Mouse (Mus musculus): ENCODE measurements around the gene Gmpr2.

Gene Gmpr2

GRCm38 (mm10) chr14:55681160-55682117 lies 9.7 kb downstream of the Gmpr2 start, which contains the start of gene Tinf2:
Gene Tinf2, minus strand, starts transcription at chr14:55681820.
- DNase-seq = peak; percentile 95

- DNase-seq = no peak
Observed at GRCm38 (mm10) chr14:55682118-55682493, 10.4 kb downstream of the Gmpr2 start.

GRCm38 (mm10) chr14:55689433-55689832 lies 17.7 kb downstream of the Gmpr2 start:
- DNase-seq = no peak

DNA sequence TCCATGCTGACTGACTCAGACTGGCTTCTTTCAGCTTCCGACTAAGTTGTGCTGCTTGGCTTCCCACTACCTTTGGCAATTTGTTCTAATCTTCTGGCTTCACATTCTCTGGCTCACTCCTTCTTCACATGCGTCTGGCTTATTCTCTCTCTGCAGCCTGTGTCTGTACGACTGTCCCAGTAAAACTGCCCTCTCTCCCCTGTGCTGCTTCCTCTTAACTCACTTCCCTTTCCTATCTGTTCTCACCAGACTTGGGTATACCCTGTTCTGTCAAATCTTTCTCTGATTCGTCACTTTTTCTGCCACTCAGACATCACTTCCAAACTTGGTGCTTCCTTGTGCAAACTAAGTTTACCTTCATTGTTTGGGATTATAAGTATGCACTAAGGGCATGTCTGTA lies 25.5 kb downstream of the Gmpr2 start:
- DNase-seq = no peak

DNA sequence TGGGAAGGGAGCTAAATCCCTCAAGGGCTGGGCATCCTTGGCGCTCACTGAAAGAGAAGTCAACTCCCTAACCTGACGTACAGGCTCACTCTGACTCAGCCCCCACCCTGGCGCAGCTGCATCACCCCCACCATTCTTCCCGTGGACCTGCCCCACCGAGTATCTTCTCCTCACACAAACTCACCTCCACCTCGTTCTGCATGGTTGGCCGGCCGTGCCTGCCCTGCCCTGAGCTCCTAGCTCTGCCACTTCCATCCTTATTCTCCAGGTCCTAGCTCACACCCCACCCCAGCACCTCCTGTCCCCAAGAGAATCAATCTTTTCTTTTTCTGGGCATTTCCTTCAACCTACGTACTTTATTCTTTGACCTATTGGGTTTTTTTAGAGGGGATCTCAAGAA lies 29.4 kb downstream of the Gmpr2 start:
- DNase-seq = no peak

- DNase-seq = no peak
Observed at GRCm38 (mm10) chr14:55702761-55703160, 31.0 kb downstream of the Gmpr2 start.

GRCm38 (mm10) chr14:55706051-55706600 lies 34.4 kb downstream of the Gmpr2 start:
- DNase-seq = no peak

DNA sequence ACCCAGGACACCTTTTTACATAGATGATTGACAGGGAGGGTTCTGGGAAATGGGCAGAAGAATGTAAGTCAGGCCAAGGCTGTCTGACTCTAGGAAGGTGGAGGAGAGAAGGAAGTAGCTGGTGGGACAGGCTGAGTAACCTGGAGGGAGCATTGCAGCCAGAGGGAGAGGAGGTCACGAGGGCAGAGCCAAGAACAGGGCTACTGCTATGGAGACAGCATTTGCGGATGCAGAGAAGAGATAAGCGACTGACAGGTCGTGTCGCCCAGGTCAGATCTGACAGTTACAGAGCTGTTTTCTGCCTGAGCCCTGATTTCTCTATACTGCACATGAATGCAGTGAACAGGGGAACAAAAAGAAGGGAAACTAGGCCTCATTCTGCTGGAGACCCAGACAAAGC lies 35.7 kb downstream of the Gmpr2 start:
- no peak for DNase-seq

DNA sequence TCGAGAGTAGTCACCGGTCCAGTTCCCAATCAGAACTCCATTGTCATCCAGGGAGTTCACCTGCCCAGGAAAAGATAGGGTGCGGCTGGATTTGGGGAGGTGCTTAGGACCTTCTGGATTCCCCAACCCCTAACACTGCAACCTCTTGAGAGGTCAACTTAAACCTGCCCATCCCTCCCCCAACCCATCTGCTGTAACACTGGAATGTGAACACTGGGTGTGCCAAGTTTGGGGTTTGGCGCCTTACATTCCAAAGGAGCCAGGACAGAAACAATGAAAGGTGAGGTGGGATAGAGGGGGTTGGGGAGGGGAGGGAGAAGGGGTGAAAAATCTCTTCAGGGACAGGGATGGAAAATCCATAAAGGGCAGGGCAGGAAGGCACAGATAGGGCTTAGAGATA lies 37.8 kb downstream of the Gmpr2 start:
- DNase-seq = no peak

- DNase-seq = no peak
Observed at GRCm38 (mm10) chr14:55711786-55712185, 40.0 kb downstream of the Gmpr2 start.

- DNase-seq = no peak
Observed at GRCm38 (mm10) chr14:55713007-55713728, 41.4 kb downstream of the Gmpr2 start.

- no peak for DNase-seq
Observed at GRCm38 (mm10) chr14:55713729-55714122, 42.0 kb downstream of the Gmpr2 start, which contains the start of gene Tgm1. Gene Tgm1, minus strand, starts transcription at chr14:55713926.

- DNase-seq = no peak
Observed at GRCm38 (mm10) chr14:55714893-55715292, 43.2 kb downstream of the Gmpr2 start.

DNA sequence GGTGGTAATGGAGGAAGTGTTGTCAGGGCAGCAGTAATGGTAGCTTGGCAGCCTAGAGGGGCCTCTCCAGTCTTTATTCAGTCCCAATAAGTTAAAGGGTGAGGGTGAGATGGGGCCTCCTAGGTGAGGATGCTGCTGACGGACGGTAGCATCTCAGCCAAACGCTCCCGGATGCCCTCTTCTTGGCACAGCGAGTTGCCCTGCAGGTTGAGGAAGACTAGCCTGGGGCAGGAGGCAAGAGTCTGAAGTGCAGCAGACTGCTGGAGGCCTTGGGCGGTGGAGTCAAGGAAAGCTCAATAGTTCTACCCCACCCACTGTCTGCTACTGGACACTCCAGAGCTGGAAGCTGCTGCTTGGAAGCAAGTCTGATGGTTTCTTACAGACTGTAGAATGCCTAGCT lies 44.5 kb downstream of the Gmpr2 start:
- DNase-seq = no peak

DNA sequence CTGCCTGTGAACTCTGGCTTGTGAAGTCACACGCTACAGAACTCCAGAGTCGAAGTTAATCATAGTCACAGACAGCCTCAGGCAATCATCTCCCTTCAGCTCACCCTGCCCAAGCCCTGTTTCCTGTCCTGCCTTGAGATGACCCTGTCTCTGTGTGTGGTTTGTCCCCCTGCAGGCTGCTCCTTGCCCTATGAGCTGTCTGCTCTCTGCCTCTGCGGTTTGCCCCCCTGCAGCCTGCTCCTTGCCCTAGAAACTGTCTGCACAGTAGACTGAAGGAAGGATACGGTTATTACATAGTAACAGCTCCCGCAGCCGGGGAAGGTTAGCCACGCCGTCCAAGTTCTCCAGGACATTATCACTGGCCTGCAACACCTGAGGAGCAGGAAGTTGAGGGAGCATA lies 45.1 kb downstream of the Gmpr2 start:
- DNase-seq = no peak

GRCm38 (mm10) chr14:55719737-55720136 lies 48.0 kb downstream of the Gmpr2 start:
- DNase-seq = no peak

GRCm38 (mm10) chr14:55720666-55721065 lies 48.9 kb downstream of the Gmpr2 start:
- DNase-seq = no peak

GRCm38 (mm10) chr14:55721076-55721475 lies 49.3 kb downstream of the Gmpr2 start:
- DNase-seq = no peak

- DNase-seq = peak; percentile 99
Observed at GRCm38 (mm10) chr14:55721700-55722437, 50.1 kb downstream of the Gmpr2 start, which contains the start of gene Rabggta. Gene Rabggta, minus strand, starts transcription at chr14:55722263.

DNA sequence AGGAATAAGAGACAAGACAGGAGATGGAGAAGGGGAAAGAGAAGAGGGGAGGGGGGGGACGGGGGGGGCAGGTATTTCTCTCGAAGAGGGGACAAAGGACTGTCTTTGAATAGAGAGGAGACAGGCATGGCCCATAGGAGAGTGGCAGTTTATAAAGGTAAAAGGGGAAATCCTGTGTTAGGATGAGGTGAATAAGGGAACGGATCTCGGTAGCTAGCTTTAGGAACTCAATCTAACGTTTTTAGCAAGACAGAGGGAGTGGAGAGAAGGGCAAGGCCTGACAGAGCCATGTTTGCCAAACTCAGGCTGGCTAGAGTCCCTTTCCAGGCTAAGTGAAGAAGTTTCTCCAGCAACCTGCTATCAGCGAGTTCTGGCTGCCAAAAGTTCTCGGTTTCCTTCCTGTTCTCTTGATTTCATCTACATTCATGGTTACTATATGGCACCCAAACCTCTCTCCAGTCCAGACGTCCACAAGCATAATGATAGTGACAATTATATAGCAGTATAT lies 50.8 kb downstream of the Gmpr2 start:
- DNase-seq = no peak

DNA sequence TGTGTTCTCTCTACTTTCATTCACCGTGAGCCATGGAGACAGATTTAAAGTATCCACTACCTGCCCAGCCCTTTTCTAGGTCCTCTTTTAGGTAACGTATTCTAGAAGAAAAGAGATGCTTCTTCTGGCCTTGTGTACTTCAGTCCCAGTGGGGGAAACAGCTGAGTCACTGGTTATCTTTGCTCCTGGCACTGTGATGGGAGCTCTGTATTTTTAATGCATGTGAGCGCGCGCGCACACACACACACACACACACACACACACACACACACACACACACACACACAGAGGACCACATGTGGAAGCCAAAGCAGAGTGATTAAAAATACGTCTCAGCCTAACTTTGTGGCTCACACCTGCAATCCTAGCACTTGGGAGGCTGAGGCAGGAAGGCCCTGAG lies 51.7 kb downstream of the Gmpr2 start:
- DNase-seq = no peak

DNA sequence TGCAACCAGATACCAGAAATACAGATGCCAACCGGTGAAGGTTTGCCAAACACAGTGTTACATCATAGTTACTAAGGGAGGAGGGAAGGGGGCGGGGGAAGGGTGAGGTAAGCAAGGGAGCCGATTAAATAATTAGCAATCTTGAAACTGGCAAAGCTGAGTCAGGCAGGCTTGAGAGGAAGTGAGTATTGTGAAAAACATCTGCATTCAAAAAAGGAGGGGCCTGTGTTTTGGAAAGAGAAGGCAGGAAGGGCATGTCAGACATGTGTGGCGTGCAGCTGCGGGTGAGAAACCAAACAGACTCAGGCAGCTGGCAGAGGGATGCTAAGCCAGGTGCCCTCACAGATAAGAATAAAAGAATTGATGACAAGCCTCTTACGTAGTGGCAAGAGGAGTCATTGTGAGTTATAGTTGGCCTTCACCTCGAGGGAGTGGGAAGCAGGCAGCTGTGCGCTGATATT lies 52.7 kb downstream of the Gmpr2 start:
- DNase-seq = peak; percentile 72
